Mouse (Mus musculus): ENCODE data around the gene Polrmt.
"Not testable (repeated sequence)": the region's sequence is repeated elsewhere in the genome, so short reads cannot be mapped to it uniquely, and the experiment has no call there.

The Polrmt gene

GRCm38 (mm10) chr10:79708668-79709067 is 37.7 kb downstream of the Polrmt start:
- ATAC-seq (ENCODE audit: low TSS enrichment): no peak

DNA sequence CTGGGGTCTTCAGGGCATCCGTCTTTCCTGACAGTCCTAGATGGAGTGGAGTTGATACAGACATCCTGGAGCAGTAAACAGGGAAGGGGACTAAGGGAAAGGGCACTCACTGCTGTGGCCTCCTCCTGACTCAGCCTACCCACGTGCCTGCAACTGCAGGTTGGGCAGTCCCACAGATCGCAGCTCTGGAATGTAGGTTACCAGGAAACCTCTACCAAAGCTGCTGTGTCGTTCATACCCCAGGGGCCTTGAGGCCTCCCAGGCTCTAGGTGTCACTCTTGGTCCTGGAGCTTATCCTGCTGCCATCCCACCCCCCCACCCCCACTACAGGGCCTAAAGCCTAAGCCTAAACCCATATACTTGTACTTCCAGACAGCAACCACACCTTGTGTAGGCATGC is 38.6 kb downstream of the Polrmt start:
- no peak for ATAC-seq (ENCODE audit: low TSS enrichment)

GRCm38 (mm10) chr10:79707162-79707561 is 39.2 kb downstream of the Polrmt start:
- no peak for ATAC-seq (ENCODE audit: low TSS enrichment)

DNA sequence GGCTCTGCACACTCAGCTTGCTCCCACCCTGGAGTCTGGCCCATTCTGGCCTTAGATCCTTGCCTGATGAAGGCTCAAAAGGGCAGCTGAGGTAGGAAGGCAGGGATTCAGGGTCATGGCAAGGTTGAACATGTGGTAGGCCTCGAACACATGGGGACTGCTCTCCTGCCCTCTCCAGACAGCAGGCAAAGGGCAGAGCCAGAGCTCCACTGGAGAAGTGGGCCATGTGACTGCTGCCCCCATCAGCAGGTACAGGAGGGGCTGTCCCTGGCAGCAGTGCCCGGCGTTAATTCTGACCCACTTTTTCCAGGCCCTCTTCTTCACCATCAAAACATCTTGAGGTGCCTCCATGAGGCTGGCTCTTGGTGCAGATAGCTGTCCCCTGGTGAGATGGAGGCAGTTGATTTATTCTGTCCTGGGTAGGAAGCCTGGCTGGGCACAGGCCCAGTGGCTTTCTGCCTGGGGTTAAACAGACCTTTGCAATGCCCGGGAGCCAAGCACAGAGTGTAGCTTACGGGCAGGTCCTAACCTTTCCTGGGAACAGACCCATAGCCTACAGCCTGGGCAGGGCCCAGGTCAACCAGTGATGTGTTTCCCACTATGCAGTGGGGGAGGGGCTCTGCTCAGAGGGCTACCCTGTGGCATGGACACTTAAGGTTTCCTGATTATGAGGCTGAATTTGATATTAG is 39.8 kb downstream of the Polrmt start:
- ATAC-seq (ENCODE audit: low TSS enrichment): no peak

DNA sequence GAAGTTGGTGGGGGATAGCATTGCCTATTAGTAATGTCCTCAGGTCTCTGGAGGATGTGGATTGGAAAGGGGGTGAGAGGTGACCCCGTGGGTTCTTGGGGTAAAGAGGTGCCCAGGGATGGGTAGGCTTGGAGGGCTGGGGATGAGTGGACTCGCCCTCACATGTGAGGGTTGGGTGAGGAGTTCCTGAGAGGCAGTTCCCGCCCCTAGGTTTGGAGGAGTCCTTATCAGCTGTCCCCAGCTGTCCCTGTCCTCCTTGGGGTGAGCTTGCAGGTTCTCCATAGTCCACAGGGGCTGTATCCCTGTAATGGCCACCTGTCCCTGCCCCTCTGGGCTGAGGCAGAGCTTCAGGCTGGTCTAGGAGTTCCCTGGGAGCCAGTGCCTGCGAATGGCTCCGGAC is 40.4 kb downstream of the Polrmt start:
- ATAC-seq (ENCODE audit: low TSS enrichment): no peak

GRCm38 (mm10) chr10:79704970-79705360 is 41.4 kb downstream of the Polrmt start:
- ATAC-seq (ENCODE audit: low TSS enrichment): no peak

DNA sequence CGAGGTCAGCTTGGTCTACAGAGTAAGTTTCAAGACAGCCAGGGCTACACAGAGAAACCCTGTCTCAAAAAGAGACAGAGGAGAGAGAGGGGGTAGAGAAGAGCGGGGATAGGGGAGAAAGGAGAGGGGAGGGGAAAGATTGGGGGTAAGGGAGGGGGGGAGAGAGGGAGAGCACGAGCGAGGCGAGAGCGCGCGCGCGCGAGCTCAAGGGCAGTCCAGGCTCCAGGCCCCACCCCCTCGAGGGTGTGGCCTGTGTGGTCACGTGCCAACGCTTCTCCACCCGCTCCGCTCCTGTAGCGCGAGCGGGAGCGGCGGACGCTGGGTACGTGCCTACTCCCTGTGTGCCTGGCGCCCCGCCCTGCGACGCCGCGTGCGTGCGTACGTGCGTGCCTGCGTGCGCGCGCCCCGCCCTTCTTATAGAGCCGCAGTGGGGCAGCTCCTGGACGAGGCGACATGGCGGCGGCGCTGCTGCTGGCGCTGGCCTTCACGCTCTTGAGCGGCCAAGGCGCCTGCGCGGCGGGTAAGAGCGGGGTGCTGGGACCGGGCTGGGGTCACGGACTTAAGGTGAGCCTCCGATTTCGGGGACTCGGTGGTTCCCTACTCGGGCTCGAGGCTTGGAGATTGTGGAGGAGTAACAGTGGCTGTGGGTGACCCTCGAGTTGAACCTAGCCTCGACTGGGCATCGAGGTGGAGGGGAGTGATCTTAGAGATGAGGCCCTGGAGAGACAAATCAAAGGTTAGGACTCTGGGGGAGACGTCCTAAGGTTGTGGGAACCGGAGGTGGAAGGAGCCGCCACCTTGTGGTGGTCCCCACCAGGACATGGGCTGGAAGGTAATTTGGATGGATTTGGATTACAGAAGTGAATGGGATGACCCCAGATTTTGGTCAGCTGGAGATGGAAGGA is 42.1 kb downstream of the Polrmt start, which contains the start of gene Bsg:
TSS of gene Bsg (plus strand) at position 427 of the 905 bp plus-strand sequence.
- ATAC-seq (ENCODE audit: low TSS enrichment): peak; percentile 91

GRCm38 (mm10) chr10:79703541-79703940 is 42.8 kb downstream of the Polrmt start:
- ATAC-seq (ENCODE audit: low TSS enrichment): no peak

DNA sequence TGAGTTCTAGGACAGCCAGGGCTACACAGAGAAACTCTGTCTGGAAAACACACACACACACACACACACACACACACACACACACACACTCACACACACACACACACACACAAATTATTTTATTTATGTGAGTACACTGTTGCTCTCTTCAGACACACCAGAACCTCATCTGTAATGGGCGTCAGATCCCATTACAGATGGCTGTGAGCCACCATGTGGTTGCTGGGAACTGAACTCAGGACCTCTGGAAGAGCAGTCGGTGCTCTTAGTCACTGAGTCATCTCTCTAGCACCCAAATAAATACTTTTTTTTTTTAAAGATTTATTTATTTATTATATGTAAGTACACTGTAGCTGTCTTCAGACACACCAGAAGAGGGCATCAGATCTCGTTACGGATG is 43.4 kb downstream of the Polrmt start:
- ATAC-seq (ENCODE audit: low TSS enrichment): not testable (repeated sequence)

GRCm38 (mm10) chr10:79701443-79702129 is 44.8 kb downstream of the Polrmt start:
- no peak for ATAC-seq (ENCODE audit: low TSS enrichment)

DNA sequence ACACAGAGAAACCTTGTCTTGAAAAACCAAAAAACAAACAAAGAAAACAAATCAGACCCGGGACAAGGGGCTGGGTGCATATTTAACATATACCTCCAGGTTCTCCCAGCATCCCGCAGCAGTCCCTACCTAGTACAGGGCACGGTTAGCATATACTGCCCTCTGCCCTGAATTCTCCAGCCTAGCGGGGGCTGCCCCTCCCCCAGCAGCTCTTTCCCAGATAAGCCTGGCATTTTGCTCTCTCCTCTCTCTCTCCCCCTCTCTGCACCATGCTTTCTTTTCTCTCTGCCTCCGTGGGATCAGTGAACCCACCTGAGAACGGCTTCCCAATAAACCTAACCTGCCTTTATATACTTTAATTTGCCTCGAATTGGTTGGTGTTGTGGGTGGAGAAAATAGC is 45.7 kb downstream of the Polrmt start:
- no peak for ATAC-seq (ENCODE audit: low TSS enrichment)

GRCm38 (mm10) chr10:79698459-79698858 is 47.9 kb downstream of the Polrmt start:
- no peak for ATAC-seq (ENCODE audit: low TSS enrichment)

GRCm38 (mm10) chr10:79697916-79698315 is 48.5 kb downstream of the Polrmt start:
- no peak for ATAC-seq (ENCODE audit: low TSS enrichment)

DNA sequence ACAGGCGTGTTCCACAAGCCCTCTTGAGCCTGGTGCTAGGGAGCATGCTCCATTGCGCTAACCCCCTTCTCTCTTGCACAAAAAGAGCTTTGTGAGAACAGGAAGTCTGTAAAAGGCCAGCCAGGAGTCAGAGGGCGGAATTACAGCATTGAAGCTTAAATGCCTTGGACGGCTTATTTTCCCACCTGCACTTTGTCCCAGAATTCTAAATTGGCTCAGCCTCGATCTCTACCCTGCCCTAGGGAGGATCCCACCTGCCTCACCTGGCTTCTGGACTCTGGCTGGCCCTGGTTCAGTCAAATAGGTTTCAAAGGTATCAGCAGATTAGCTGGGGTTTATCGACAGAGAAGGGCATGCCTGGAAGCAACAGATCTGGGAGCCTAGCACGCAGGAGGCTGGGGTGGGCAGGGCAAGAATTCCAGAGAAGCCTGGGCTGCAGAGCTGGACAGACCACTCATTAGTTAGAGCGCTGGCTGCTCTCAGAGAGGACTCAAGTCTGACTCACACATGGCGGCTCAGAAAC is 50.2 kb downstream of the Polrmt start:
- ATAC-seq (ENCODE audit: low TSS enrichment): no peak

- ATAC-seq (ENCODE audit: low TSS enrichment): peak; percentile 81
These were observed 50.9 kb downstream of the Polrmt start for GRCm38 (mm10) chr10:79695231-79696128.

GRCm38 (mm10) chr10:79694379-79694655 is 52.1 kb downstream of the Polrmt start:
- ATAC-seq (ENCODE audit: low TSS enrichment): no peak

GRCm38 (mm10) chr10:79693580-79694378 is 52.6 kb downstream of the Polrmt start:
- no peak for ATAC-seq (ENCODE audit: low TSS enrichment)

DNA sequence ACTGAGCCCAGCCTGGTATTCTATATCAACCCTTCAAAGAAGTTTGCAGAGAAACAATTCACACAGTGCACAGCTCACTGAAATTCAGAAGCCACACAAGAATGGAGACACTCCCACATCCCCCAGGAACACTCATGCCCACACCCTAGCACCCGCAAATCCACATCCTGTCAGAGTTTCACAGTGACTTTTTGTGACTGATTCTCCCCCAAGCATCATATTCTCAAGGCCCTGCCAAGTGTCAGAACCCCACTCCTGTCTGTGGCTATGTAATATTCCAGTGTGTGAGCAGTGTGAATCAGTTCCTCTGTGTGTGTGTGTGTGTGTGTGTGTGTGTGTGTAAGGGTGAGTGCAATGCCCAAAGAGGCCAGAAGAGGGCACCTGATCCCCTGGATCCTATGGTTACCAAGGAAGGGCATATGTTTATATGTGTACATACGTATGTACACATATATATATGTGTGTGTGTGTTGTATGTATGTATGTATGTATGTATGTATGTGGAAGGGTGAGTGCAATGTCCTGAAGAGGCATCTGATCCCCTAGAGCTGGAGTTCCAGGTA is 54.3 kb downstream of the Polrmt start:
- no peak for ATAC-seq (ENCODE audit: low TSS enrichment)

GRCm38 (mm10) chr10:79689178-79689577 is 57.2 kb downstream of the Polrmt start:
- no peak for ATAC-seq (ENCODE audit: low TSS enrichment)

DNA sequence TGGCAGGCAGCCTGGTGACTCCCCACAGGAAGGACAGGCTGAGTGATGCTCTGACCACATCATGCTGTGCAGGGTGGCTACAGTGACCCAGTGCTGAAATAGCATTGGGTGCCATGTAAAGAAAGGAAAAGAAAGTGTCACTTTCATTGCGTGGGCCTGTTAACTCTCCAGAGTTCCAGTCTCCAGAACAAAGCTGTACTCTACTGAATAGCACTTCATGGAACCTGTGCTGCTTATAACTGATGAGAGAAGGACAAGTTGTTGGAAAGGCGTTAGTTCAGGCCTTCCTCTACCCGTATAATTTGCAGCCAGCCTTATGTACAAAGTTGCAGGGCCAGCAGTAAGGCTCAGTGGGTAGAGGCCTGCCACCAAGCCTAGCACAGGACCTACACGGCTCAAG is 57.7 kb downstream of the Polrmt start, which contains the start of gene Gzmm:
TSS of gene Gzmm (plus strand) at position 301 of the 400 bp plus-strand sequence.
- ATAC-seq (ENCODE audit: low TSS enrichment): no peak
